ENCODE assay signal across 8 mouse cellular contexts in genomic region chr4:105109990-105110683, GRCm38 (mm10). TPM values are rescaled to one million over a fixed set of nuclear protein-coding genes. Genes with fewer than 3 reads are reported as not detected.
DNase-seq lines count a peak whose midpoint lies in the region; ATAC-seq and TF ChIP-seq lines count a peak whose summit lies in the region.

No protein-coding gene starts in this region.

- H3K79me2 ChIP-seq in macrophage (ENCODE audit: inconsistent target), result no peaks in the 10 kb centered on the region

- H3K27ac ChIP-seq in kidney, embryonic 15.5 days, result peak overlapping the region; percentile 70
- H3K27ac ChIP-seq in forebrain, embryonic 16.5 days (ENCODE audit: low read length), result peak overlapping the region; percentile 81
- H3K27ac ChIP-seq in macrophage, result no peak overlapping the region
- H3K27ac ChIP-seq in stomach, embryonic 14.5 days (ENCODE audit: low read length), result no peak overlapping the region

- peaks cover 15% of the 10 kb centered on the region for H3K4me1 ChIP-seq in kidney, embryonic 15.5 days
- peaks cover 17% of the 10 kb centered on the region for H3K4me1 ChIP-seq in forebrain, embryonic 16.5 days (replicated peaks; ENCODE audit: control insufficient read depth, insufficient read depth, low read length)
- peaks cover 5% of the 10 kb centered on the region; the same call in 1 of the 2 replicates for H3K4me1 ChIP-seq in stomach, embryonic 14.5 days (ENCODE audit: control insufficient read depth, insufficient read depth, low read length)

- H3K9me3 ChIP-seq in kidney, embryonic 15.5 days (replicated peaks), result no peaks in the 10 kb centered on the region
- H3K9me3 ChIP-seq in forebrain, embryonic 16.5 days (ENCODE audit: control insufficient read depth, low read length), result no peaks in the 10 kb centered on the region
- H3K9me3 ChIP-seq in stomach, embryonic 14.5 days (ENCODE audit: control insufficient read depth, low read depth, low read length), result no peaks in the 10 kb centered on the region

- peak overlapping the region; percentile 98 for H3K4me2 ChIP-seq in kidney, embryonic 15.5 days
- H3K4me2 ChIP-seq in forebrain, embryonic 16.5 days (ENCODE audit: low read length), result peak overlapping the region; percentile 95
- H3K4me2 ChIP-seq in stomach, embryonic 14.5 days (replicated peaks; ENCODE audit: low read depth, low read length), result peak overlapping the region; percentile 98

- H3K27me3 ChIP-seq in kidney, embryonic 15.5 days, result peaks cover 22% of the 10 kb centered on the region
- H3K27me3 ChIP-seq in forebrain, embryonic 16.5 days (replicated peaks; ENCODE audit: control insufficient read depth, insufficient read depth, low read length), result no peaks in the 10 kb centered on the region
- H3K27me3 ChIP-seq in stomach, embryonic 14.5 days (ENCODE audit: control insufficient read depth, insufficient read depth, low read length), result peaks cover 6% of the 10 kb centered on the region; the same call in 1 of the 2 replicates

- DNase-seq in kidney, postnatal 10 days, result no peak
- DNase-seq in brain, embryonic 14.5 days (ENCODE audit: low read depth), result peak; percentile 69
- DNase-seq in layer of hippocampus, postnatal 14 days (ENCODE audit: low spot score in 2 of 2), result peak; percentile 33 to 45

- no peak for TF ChIP-seq CTCF in brain, embryonic 14.5 days (IDR thresholded peaks at IDR 0.05; ENCODE audit: borderline replicate concordance, extremely low read depth, insufficient read depth, insufficient read length)

- no peak for TF ChIP-seq POLR2A in brain, embryonic 14.5 days (IDR thresholded peaks at IDR 0.05; ENCODE audit: borderline replicate concordance, extremely low read depth, insufficient read depth, insufficient read length, poor library complexity, severe bottlenecking)

- WGBS in kidney, embryonic 15.5 days, result 2% methylated on average over 24 of the region's 24 CpGs
- 2% methylated on average over 24 of the region's 24 CpGs for WGBS in forebrain, embryonic 16.5 days
- 6% methylated on average over 24 of the region's 24 CpGs for WGBS in macrophage (ENCODE audit: missing documents)
- WGBS in stomach, embryonic 14.5 days, result 3% methylated on average over 24 of the region's 24 CpGs

- peak; percentile 61 for ATAC-seq in kidney, embryonic 15.5 days (replicated peaks; ENCODE audit: low FRiP score)
- peak; percentile 74 for ATAC-seq in forebrain, embryonic 16.5 days
- ATAC-seq in stomach, embryonic 14.5 days (ENCODE audit: insufficient number of reproducible peaks, insufficient read depth, low FRiP score, low read depth), result peak; percentile 53; the same call in 1 of the 2 replicates
- no peak for ATAC-seq in erythroid progenitor cell, adult 5-6 weeks (replicated peaks; ENCODE audit: low FRiP score, poor library complexity, severe bottlenecking)

- H3K4me3 ChIP-seq in kidney, embryonic 15.5 days (replicated peaks), result peak overlapping the region; percentile 76
- peak overlapping the region; percentile 84 for H3K4me3 ChIP-seq in forebrain, embryonic 16.5 days (replicated peaks; ENCODE audit: low read length)
- peak overlapping the region; percentile 24 for H3K4me3 ChIP-seq in macrophage (ENCODE audit: inconsistent target)
- peak overlapping the region; percentile 63 for H3K4me3 ChIP-seq in stomach, embryonic 14.5 days (ENCODE audit: low read depth, low read length)

- H3K36me3 ChIP-seq in kidney, embryonic 15.5 days, result no peaks in the 10 kb centered on the region
- no peaks in the 10 kb centered on the region for H3K36me3 ChIP-seq in forebrain, embryonic 16.5 days (ENCODE audit: control insufficient read depth, insufficient read depth)
- no peaks in the 10 kb centered on the region for H3K36me3 ChIP-seq in macrophage (ENCODE audit: inconsistent target)
- no peaks in the 10 kb centered on the region for H3K36me3 ChIP-seq in stomach, embryonic 14.5 days (ENCODE audit: control insufficient read depth, insufficient read depth, low read length)

- H3K9ac ChIP-seq in kidney, embryonic 15.5 days, result peak overlapping the region; percentile 78
- H3K9ac ChIP-seq in forebrain, embryonic 16.5 days (replicated peaks; ENCODE audit: low read depth, low read length), result peak overlapping the region; percentile 95
- H3K9ac ChIP-seq in stomach, embryonic 14.5 days (replicated peaks; ENCODE audit: low read depth, low read length), result peak overlapping the region; percentile 48

RNA-seq across cellular contexts. Expression of gene Prkaa2, which starts 0.4 kb away (rescaled TPM):
- 6.1 and 6.2 TPM in 2 replicates for polyA plus RNA-seq in kidney, embryonic 15.5 days (2015; fragmentation: Nextera tagmentation; extraction: Ambion mirVana)
- 8.5 and 11.8 TPM in 2 replicates for polyA plus RNA-seq in brain, embryonic 14.5 days (2012; rRNA removed)
- 14.0 and 14.4 TPM in 2 replicates for polyA plus RNA-seq in forebrain, embryonic 16.5 days (2015; fragmentation: Nextera tagmentation; extraction: Ambion mirVana)
- total RNA-seq in layer of hippocampus, postnatal 14 days (2021), result 10 to 100 TPM; 19.7 to 20.3 TPM
- total RNA-seq in macrophage (2018; cell fraction: chromatin; rRNA removed), result 1 to 10 TPM in 1 of 26 experiments, under 1 TPM in 20, not detected in 5; 0.07 to 1.0 (median 0.17) TPM
- total RNA-seq in macrophage (2018; cell fraction: cytosol; rRNA removed), result under 1 TPM; 0.07 to 0.26 (median 0.15) TPM
- total RNA-seq in macrophage (2018; cell fraction: nucleus; rRNA removed), result 1 to 10 TPM in 1 of 26 experiments, under 1 TPM in 24, not detected in 1; 0.08 to 1.2 (median 0.28) TPM
- 0.08 to 0.25 TPM (median 0.13 TPM) in 3 replicates for polyA plus RNA-seq in macrophage (2018)
- 1.8 and 2.2 TPM in 2 replicates for polyA plus RNA-seq in stomach, embryonic 14.5 days (2014; fragmentation: Nextera tagmentation; extraction: Ambion mirVana)
- total RNA-seq in erythroid progenitor cell, adult 5-6 weeks (2015; ENCODE audit: low replicate concordance), result not detected in 2 replicates
- not detected in 2 replicates for total RNA-seq in erythroid progenitor cell, adult 5-6 weeks (2017; ENCODE audit: low replicate concordance)

RNA-seq across cellular contexts. Expression of gene Plpp3, which starts 47.0 kb away (rescaled TPM):
- 58.2 and 65.5 TPM in 2 replicates for polyA plus RNA-seq in kidney, embryonic 15.5 days (2015; fragmentation: Nextera tagmentation; extraction: Ambion mirVana)
- 58.9 and 61.5 TPM in 2 replicates for polyA plus RNA-seq in brain, embryonic 14.5 days (2012; rRNA removed)
- 67.7 and 76.8 TPM in 2 replicates for polyA plus RNA-seq in forebrain, embryonic 16.5 days (2015; fragmentation: Nextera tagmentation; extraction: Ambion mirVana)
- 100 to 1,000 TPM; 170 to 178 TPM for total RNA-seq in layer of hippocampus, postnatal 14 days (2021)
- total RNA-seq in macrophage (2018; cell fraction: chromatin; rRNA removed), result 10 to 100 TPM in 3 of 26 experiments, 1 to 10 TPM in 20, under 1 TPM in 3; 0.58 to 29.9 (median 2.2) TPM
- total RNA-seq in macrophage (2018; cell fraction: cytosol; rRNA removed), result 10 to 100 TPM in 2 of 26 experiments, 1 to 10 TPM in 24; 2.0 to 26.3 (median 3.4) TPM
- total RNA-seq in macrophage (2018; cell fraction: nucleus; rRNA removed), result 10 to 100 TPM in 3 of 26 experiments, 1 to 10 TPM in 23; 1.9 to 23.2 (median 3.8) TPM
- polyA plus RNA-seq in macrophage (2018), result 2.4 to 6.5 TPM (median 2.8 TPM) in 3 replicates
- 51.1 and 51.9 TPM in 2 replicates for polyA plus RNA-seq in stomach, embryonic 14.5 days (2014; fragmentation: Nextera tagmentation; extraction: Ambion mirVana)
- total RNA-seq in erythroid progenitor cell, adult 5-6 weeks (2015; ENCODE audit: low replicate concordance), result 0.84 and 3.2 TPM in 2 replicates
- total RNA-seq in erythroid progenitor cell, adult 5-6 weeks (2017; ENCODE audit: low replicate concordance), result 0.08 and 0.64 TPM in 2 replicates

Comparison
In these comparisons a context has a peak if more than half of its experiments do, and no peak if none do; other contexts are left out.
1. H3K27ac ChIP-seq: peak in kidney, embryonic 15.5 days (single experiment) and forebrain, embryonic 16.5 days (single experiment); none in macrophage (single experiment) and stomach, embryonic 14.5 days (single experiment).
2. H3K4me3 ChIP-seq: peak in every context shown above with its lines; median percentile 84 in forebrain, embryonic 16.5 days; 76 in kidney, embryonic 15.5 days; 63 in stomach, embryonic 14.5 days; 24 in macrophage.
3. Peak in every context shown above with its lines, with median percentiles within 50 percentile points of each other: H3K4me2 ChIP-seq and H3K9ac ChIP-seq.